Mouse (Mus musculus) Patski (cell line): ENCODE data around the gene Sema3d. TPM values are rescaled to one million over a fixed set of nuclear protein-coding genes. Genes with fewer than 3 reads are reported as not detected.

Experiments used
- ATAC-seq: fragments of 100-300 bp; one replicate; pipeline ENCODE4 v1.8.0; 2021
- CTCF ChIA-PET: fragments of 350-600 bp; sonication (Branson Sonifier 250); formaldehyde crosslinking; loops from one replicate; lab custom pipeline; 2022; ENCODE audit warnings: inconsistent platforms; lab: Charles Lee
- POLR2A ChIA-PET: fragments of 350-600 bp; sonication (Branson Sonifier 250); formaldehyde crosslinking; loops from one replicate; lab custom pipeline; 2022; ENCODE audit warnings: antibody characterized with exemption, inconsistent platforms; lab: Charles Lee
- DNase-seq: peaks from one replicate; pipeline ENCODE4 v3.0.0-alpha.2; 2011; ENCODE audit warnings: low read depth, low spot score
- H3K27me3 ChIP-seq: fragments of 371-371 bp; one replicate; pipeline ENCODE4 v1.5.1; 2021
- CTCF ChIP-seq: fragments of 100-300 bp; IDR thresholded peaks from one replicate; pipeline ENCODE4 v1.5.1; 2021
- in situ Hi-C: fragments of 300-500 bp; cut with MboI; formaldehyde crosslinking; loops from 3 replicates; pipeline ENCODE4 v1.11.1; 2018; ENCODE audit warnings: low pct_unique_long_range_greater_than_20kb, mixed read lengths
- polyA plus RNA-seq: library from polyadenylated mRNA; unstranded; gene quantifications from one replicate; pipeline ENCODE4 v1.2.3, GENCODE M21; 2021

The Sema3d gene
- 4.2 TPM for polyA plus RNA-seq

DNA sequence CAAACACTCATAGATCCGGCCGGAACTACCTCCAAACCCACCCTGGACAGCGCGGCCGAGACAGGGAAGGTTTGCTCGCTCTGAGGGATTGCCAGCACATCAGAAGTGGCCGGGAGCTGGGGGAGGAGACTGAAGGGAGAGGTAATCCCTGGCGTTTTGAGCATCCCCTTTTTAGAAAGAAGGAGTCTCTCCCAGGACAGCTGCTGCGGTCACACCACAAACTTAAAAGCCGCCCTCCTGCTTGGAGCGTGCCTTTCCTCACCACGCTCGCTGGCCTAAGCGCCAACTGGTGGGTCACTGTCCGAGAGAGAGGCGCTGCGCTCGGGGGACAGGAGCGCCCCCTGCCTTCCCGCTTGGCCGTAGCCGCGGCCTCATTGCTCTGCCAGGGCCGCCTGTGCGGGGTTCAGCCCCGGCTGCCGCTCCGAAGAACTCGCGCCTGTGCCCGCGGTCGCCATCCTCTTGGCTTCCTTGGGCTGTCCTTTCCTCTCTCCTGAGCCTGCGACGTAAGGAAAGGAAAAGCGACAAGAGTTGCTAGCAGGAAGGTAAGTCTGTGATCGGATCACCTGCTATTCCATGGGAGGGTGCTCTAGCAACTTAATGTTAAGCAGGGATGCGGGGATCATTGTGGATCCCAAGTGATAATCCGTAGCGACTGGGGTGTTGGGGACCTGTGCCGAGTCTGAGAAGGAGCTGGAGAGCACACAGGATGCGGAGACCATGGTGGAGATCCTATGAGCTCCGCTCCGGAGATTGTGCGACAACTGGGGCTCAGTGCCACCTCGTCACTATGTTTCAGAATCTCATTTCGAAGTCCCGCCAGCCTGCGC lies at the start of gene Sema3d:
Gene Sema3d, plus strand, starts transcription at position 253 of the 827 bp plus-strand sequence.
- CTCF ChIA-PET, result interaction anchor here (0.7 to 1.8 kb wide), 5 partner anchors 11 to 355 kb away, joined by 3 to 7 read pairs (median 5); no protein-coding TSS in a partner anchor
- ATAC-seq (peak; percentile 98), DNase-seq (peak; percentile 34)
- POLR2A ChIA-PET, result no interaction called here
- in situ Hi-C loops, result loop anchor here (5.0 kb wide), 1 partner anchor 351 kb away; no protein-coding TSS in a partner anchor
- peak; percentile 99 for TF ChIP-seq CTCF
- no peaks in the 10 kb centered on the region for H3K27me3 ChIP-seq

DNA sequence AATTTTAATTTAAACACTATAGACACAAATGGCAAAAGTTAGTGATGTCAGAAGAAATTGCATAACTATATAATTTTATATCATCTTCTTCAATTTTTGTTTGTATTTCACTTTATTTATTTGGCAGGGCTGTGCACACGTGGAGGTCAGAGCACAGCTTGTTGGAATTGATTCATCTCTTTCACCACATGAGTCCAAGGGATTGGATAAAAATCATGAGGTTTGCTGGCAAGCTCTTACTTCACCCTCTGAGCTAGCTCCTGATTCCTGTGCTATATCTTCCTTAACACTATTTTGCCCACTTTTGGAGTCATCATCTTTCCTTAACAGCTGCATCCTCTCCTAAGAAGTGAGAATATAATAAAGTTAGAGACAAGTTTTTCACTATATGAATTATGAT lies 5.9 kb upstream of the Sema3d start:
- ChIA-PET CTCF (interaction anchor here (0.7 to 1.8 kb wide), 5 partner anchors 9 to 347 kb away, joined by 3 to 4 read pairs (median 3); no protein-coding TSS in a partner anchor), POLR2A (no interaction called here)
- in situ Hi-C loops, result no loop called here
- TF ChIP-seq CTCF, result no peak
- DNase-seq, result no peak
- H3K27me3 ChIP-seq, result no peaks in the 10 kb centered on the region
- ATAC-seq, result no peak

DNA sequence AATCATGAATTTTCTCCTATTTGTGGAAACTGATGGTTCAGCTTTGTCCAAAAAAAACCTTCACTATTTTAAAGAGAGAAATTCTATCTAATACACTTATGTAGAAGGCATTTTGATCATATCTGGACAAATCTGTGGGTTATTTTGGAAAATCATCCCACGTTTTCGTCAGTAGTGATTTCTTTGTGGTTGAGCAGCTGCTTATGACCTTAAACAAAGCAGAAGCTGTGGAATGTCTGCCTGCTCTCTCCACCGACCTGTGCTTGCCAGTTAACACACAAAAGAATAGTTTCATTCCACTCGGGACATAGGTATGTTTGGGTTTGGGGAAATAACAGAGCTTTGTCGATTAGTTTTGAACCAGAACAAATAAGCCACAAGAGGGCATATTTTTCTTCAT lies 4.3 kb upstream of the Sema3d start:
- in situ Hi-C loops, result no loop called here
- DNase-seq, result no peak
- CTCF ChIA-PET, result interaction anchor here (1.5 to 1.8 kb wide), 2 partner anchors 10 to 176 kb away, joined by 3 to 4 read pairs; no protein-coding TSS in a partner anchor
- TF ChIP-seq CTCF, result peak; percentile 22
- POLR2A ChIA-PET, result no interaction called here
- no peak for ATAC-seq
- H3K27me3 ChIP-seq, result no peaks in the 10 kb centered on the region

DNA sequence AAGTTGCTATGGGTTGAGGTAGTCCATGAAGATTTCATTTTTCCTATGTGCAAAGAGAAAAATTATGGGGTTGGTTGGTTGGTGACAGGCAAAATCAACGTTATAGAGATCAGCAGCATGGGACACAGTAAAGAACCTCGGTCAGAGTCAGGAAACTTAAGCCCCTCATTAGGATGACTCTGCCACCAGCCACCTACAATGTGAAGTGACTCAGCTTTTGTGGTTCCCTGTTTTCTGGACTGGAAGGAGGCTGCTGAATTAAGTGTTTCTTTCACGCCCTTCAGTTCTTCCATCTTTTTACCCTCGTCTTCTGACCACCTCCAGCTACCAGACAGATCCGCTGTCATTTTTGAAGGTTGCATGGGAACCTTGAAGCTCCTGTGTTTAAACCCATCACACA lies 1.2 kb upstream of the Sema3d start:
- TF ChIP-seq CTCF, result no peak
- DNase-seq (no peak), ATAC-seq (no peak)
- in situ Hi-C loops, result loop anchor here (5.0 kb wide), 1 partner anchor 350 kb away; no protein-coding TSS in a partner anchor
- CTCF ChIA-PET, result interaction anchor here (0.9 to 2.0 kb wide), 3 partner anchors 48 to 354 kb away, joined by 3 to 5 read pairs (median 4); no protein-coding TSS in a partner anchor
- POLR2A ChIA-PET, result interaction anchor here (0.7 kb wide), 1 partner anchor 232 kb away, joined by 3 read pairs; no protein-coding TSS in a partner anchor
- no peaks in the 10 kb centered on the region for H3K27me3 ChIP-seq

DNA sequence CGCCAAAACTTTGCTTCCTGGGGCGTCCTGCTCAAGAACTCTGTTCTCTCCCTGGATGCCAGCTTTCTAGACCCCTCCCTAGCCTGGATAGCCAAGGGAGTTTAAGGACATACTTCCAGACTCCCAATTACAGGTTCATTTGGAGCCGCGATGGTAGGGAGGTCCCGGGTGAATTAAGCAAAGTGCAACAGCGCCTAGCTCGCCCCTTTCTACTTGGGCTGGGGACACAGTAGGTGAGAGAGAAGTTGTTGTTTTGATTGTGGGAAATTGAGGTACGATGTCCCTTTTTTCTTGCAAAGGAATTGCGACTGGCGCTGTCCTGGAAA lies 738 bp downstream of the Sema3d start:
- ATAC-seq (no peak), DNase-seq (no peak)

DNA sequence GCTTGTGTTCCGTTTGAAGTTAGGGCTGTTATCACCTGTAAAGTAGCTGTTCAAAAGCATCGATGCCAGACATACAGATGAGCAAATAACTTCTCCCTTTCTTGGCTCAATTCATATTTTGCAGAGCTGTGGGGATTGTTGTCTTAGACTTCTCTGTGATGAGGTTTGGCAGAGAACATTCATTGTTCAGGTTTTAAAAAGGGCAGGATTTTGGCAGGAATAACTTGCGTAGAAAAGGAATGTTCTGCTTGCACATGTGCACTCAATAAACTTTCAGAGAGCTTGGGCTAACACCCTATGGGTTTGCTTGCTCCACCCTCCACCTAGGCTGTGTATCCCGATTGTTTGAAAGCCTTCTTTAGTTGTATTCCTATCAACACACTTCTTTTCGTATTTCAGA lies 9.5 kb downstream of the Sema3d start:
- no peak for DNase-seq
- CTCF ChIA-PET, result no interaction called here
- in situ Hi-C loops, result no loop called here
- H3K27me3 ChIP-seq, result no peaks in the 10 kb centered on the region
- POLR2A ChIA-PET, result no interaction called here
- ATAC-seq, result no peak
- TF ChIP-seq CTCF, result no peak

More for the DNA sequence above, 738 bp downstream of the Sema3d start:
- POLR2A ChIA-PET, result no interaction called here
- H3K27me3 ChIP-seq, result no peaks in the 10 kb centered on the region
- in situ Hi-C loops, result loop anchor here (5.0 kb wide), 1 partner anchor 352 kb away; no protein-coding TSS in a partner anchor
- CTCF ChIA-PET, result interaction anchor here (0.7 to 1.8 kb wide), 5 partner anchors 10 to 356 kb away, joined by 3 to 7 read pairs (median 5); no protein-coding TSS in a partner anchor
- no peak for TF ChIP-seq CTCF

DNA sequence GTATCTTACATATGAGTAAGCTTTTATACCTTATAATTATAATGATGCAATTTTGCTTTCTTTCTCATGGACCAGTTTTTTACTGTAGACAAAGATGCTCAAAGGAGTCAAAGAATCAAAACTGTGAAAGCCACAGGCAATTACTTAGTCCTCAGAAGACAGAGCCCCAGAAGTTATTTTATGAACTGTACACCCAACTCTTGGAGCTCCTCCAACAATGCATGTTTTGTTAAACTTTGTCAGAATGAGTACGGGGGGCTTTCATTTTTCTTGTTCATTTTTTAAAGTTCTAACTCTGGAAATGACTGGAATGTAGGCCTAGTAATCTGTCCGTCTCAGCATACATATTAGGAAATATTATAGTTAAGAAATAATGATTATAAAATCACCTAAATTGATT lies 16.1 kb downstream of the Sema3d start:
- in situ Hi-C loops, result no loop called here
- ChIA-PET CTCF (no interaction called here), POLR2A (no interaction called here)
- no peak for TF ChIP-seq CTCF
- DNase-seq, result no peak
- no peaks in the 10 kb centered on the region for H3K27me3 ChIP-seq
- ATAC-seq, result no peak

DNA sequence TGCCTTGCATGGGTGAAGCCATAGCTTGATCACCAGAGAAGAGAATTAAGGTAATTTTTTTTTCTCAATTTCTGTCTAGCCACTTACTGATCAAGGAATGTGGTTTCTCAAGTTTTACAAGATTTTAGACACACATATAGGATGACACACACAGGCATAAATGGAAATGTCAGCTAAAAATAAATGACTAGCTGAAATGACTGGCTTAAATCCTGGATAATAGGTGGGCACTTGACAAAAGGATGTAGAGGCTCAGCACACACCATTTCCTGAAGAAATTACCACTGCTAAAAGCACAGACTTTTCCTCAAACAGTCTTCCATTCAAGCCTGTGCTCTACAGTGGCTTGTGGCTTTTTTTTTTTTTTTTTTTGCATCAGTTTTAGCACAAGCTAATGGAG lies 21.0 kb downstream of the Sema3d start:
- CTCF ChIA-PET, result interaction anchor here (1.2 kb wide), 1 partner anchor 12 kb away, joined by 3 read pairs; no protein-coding TSS in a partner anchor
- ATAC-seq (no peak), DNase-seq (no peak)
- in situ Hi-C loops, result no loop called here
- no peak for TF ChIP-seq CTCF
- POLR2A ChIA-PET, result interaction anchor here (0.7 kb wide), 1 partner anchor 47 kb away, joined by 6 read pairs; no protein-coding TSS in a partner anchor
- no peaks in the 10 kb centered on the region for H3K27me3 ChIP-seq

DNA sequence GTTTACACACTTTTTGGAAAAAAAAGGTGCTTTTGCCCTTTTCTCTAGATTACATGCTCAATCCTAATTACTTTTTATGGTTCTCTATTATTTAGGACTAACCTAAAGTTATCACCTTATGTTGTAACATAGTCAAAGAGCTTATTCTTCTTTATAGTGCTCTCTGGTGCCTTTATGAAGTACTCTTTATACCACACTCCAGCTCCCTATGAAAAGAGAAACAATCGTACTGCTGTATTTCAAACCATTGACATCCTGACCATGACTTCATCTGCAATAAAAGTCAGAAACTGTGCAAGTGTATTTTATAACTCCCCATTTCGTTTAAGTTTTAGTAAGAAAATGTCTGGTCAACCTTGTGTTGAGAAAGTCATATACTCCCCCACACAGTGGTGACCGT lies 29.4 kb downstream of the Sema3d start:
- H3K27me3 ChIP-seq, result no peaks in the 10 kb centered on the region
- no peak for DNase-seq
- ChIA-PET POLR2A (no interaction called here), CTCF (interaction anchor here (1.5 kb wide), 1 partner anchor 10 kb away, joined by 4 read pairs; no protein-coding TSS in a partner anchor)
- in situ Hi-C loops, result no loop called here
- TF ChIP-seq CTCF, result no peak
- no peak for ATAC-seq

DNA sequence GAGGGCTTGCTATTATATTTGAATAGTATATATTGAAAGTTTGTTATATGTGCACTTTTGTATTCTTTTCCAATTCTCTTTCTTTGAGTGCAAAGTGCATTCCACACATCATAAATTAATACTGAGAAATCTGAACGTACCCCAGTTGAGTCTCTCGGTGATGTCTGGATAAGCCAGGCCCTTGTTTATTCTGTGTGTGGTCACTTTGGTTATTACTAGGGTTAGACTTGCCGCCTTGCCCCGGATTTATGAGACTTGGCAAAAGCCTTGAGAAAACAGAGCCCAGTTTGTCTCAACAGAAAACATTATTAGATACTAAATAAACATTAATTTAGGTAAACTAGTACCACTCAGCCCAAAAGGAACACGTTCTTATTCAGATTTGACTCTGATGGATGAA lies 40.1 kb downstream of the Sema3d start:
- ATAC-seq (no peak), DNase-seq (no peak)
- ChIA-PET CTCF (no interaction called here), POLR2A (no interaction called here)
- no peaks in the 10 kb centered on the region for H3K27me3 ChIP-seq
- TF ChIP-seq CTCF, result no peak
- in situ Hi-C loops, result no loop called here

DNA sequence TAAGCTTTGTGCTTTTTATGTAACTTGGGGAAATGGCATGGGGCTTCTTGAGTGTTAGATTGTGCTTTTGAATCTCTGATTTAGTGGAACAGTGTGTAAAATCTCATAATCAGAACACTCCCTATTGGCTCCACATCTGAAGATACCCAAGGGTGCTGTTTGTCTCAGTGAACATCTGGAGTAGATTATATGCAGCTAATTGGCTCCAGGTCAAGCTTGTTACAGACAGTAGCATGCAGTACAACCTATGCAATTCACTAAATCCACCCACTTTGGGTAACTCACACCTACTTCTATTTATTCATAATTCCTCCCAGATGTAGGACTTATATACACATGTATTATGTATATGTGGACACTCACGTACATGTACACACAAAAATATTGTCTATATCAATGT lies 58.6 kb downstream of the Sema3d start:
- no peak for TF ChIP-seq CTCF
- in situ Hi-C loops, result no loop called here
- CTCF ChIA-PET, result interaction anchor here (1.6 kb wide), 1 partner anchor 9 kb away, joined by 4 read pairs; no protein-coding TSS in a partner anchor
- no peak for ATAC-seq
- H3K27me3 ChIP-seq, result no peaks in the 10 kb centered on the region
- POLR2A ChIA-PET, result no interaction called here
- DNase-seq, result no peak
